Mouse (Mus musculus): ENCODE measurements around the gene Tyk2.

DNA sequence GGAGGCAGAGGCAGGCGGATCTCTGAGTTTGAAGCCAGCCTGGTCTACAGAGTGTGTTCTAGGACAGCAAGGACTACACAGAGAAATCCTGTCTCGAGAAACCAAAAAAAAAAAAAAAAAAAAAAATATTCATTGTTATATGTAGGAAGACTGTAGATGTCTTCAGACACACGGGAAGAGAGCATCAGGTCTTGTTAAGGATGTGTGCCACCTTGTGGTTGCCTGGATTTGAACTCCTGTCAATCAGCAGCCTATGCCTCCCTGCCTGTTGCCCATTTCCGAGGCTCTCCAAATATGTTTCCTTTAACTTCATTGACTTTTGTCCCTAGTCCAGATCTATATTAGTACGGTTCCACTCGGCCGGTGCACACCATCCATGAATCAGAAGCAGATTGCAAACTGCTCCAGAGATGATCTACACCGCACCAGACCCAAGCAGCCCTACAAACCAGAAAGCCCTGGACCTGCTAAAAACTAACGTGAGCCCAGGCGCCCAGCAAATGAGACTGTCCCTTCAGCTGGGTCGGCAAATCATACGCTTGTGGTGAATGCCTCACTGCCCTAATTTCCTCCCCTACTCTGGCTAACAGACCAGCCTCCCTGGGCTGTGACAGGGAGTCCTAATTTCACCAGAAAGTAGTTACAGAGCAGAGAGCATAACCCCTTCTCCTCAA is 1.2 kb upstream of the Tyk2 start:
- no peak for TF ChIP-seq TCF12 (IDR thresholded peaks at IDR 0.05; ENCODE audit: insufficient read depth, poor library complexity, severe bottlenecking)
- TF ChIP-seq E2F4 (IDR thresholded peaks at IDR 0.05; ENCODE audit: insufficient read depth) = no peak
- TF ChIP-seq POLR2A (IDR thresholded peaks at IDR 0.05; ENCODE audit: insufficient read length, low read depth) = no peak
- TF ChIP-seq MYOG (IDR thresholded peaks at IDR 0.05; ENCODE audit: control insufficient read depth in 1 of 3, insufficient read depth in 1 of 3, insufficient read length in 2 of 3, low read depth in 2 of 3) = no peak

Data from myocyte (in vitro differentiated cells).